Mouse (Mus musculus): ENCODE results near the gene Sema3f. TPM values are rescaled to one million over a fixed set of nuclear protein-coding genes. Genes with fewer than 3 reads are reported as not detected.

The Sema3f gene
- polyA plus RNA-seq, 1 experiment = 14.1 TPM

DNA sequence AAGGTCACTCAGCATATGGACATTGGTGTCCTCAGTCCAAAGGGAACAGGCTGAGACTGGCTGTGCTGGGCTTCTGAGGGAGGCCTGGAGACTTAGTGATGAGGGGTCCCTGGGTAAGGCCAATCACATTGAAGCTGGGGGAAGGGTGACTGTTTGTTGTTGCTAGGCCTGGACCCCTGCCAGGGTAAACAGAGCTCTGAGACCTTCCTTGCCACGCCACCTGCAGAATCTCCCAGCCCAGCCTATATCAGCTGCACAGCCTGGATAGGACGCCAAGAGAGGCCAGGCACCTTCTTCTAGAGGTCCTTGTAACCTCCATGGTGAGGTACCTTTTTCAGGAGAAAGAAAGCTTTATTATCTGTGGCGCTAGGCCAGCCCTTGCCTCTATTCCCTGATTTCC lies 41.4 kb downstream of the Sema3f start:
- no peak for DNase-seq (ENCODE audit: low read depth, low spot score)
- 50% methylated on average over 3 of the region's 3 CpGs for WGBS

DNA sequence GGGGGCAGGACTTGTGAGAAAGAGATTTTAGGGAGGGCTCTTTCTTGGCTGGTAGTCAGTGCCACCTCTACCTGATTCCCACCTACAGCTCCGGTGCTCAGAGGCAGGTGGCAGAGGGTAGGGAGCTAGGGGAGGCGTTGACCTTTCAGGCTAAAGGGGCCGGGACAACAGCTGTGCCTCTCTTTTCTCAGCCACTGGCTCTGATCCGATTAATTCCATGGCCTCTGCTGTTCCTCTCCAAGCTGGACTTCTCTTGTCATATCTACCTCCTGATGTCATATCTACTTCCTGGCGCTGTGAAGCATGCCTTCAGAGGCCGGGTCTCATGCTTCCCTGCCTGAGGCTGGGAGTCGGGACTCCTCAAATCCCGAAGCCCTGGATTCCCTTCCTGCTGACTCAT lies 42.3 kb downstream of the Sema3f start:
- 60% methylated on average over 8 of the region's 8 CpGs for WGBS
- DNase-seq (ENCODE audit: low read depth, low spot score) = no peak

DNA sequence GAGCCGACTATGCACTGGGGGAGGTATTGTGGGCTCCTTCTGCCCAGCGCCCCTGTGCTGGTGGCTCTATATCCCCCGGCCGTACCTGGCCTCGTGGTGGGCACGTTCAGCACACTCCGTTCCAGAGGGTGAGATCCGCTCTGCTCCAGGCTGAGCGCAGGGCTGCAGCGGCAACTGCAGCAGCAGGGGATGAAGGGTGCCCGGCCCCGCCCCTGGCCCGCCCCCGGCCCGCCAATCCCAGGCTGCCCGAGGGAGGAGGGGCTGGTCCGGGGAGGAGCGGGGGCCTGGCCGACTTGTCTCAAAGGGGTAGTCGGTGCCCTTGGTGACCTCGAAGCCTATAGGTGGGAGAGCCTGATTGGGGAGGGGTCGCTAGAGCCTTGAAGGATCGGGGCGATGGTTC lies 43.1 kb downstream of the Sema3f start:
- WGBS = 3% methylated on average over 24 of the region's 24 CpGs
- no peak for DNase-seq (ENCODE audit: low read depth, low spot score)

DNA sequence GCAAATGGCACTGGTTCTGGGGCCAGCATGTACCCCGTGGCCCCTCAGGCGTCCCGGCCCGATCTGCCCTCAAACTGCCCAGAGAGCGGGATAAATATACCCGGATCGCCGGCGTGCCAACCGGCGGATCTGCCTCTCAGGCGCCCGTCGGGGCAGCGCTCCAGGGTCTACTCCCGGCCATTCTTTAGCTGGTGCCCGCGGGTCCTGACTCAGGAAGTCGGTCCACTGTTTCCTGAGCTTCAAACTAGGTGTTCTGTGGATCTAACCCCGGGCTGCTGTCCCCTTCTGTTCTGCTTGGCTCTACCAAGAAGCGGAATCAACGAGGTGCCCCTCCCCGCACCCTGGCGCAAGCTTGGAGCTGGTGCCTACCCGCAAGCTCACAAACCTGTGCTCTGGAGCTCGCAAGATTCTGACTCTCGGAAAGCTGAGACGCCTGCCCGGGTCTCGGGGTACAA lies 43.5 kb downstream of the Sema3f start:
- WGBS = 2% methylated on average over 30 of the region's 30 CpGs
- no peak for DNase-seq (ENCODE audit: low read depth, low spot score)

DNA sequence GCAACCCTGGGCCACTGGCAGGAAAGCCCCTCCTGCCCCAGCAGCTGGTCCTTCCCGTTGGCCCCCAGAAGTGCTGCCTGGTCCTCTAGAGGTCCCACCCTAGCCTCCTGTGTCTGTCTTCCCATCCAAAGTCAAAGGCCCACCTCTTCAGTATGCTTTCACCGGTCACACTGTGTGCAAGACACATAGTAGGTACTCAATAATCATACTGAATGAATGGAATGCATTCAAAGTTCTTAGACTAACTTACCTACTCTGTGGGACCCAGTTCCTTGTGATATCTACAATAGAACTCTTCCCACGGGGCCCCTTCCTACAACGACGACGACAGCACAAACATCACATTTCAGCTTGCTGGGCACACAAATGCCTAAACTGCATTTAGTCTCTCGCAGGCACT lies 45.0 kb downstream of the Sema3f start:
- 78% methylated on average over 7 of the region's 7 CpGs for WGBS
- DNase-seq (ENCODE audit: low read depth, low spot score) = no peak

DNA sequence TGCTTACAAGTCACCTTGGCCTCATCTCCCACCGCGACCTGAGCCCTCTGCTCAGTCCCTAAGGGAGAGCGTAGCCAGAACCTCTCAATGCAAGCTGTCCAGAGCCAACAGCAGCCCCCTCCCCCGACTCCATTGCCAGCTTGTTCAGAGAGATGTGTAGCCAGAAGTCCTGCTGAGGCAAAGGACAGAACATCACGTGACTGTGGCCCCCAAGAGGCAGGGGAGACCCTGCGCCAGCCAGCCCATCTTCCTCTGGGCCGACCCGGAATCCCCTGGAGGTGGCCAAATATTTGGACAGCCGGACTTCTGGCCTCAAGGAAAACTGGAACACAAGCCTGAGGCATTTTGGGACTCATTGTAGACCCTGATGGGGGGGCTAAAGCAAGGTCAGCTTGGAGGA lies 46.8 kb downstream of the Sema3f start:
- no peak for DNase-seq (ENCODE audit: low read depth, low spot score)
- WGBS = 75% methylated on average over 9 of the region's 9 CpGs

DNA sequence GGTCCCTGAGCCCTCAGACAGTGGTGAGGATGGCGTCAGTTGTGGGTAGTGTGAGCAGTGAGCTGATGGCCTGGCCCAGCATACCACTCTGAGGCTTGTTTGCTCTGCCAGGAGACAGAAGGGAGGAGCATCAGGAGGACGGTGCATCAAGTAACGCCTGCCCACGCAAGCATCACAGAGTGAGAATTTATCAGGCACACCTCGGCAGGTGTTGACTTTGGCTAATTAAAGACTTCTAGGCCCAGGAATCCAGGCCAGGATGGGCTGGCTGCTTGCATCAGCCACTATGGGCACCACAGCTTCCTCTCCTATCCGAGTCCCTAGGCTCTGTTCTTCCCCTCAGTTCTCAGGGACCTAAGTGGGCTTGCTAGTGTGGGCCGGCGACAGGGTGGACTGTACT lies 47.9 kb downstream of the Sema3f start:
- 80% methylated on average over 8 of the region's 8 CpGs for WGBS
- no peak for DNase-seq (ENCODE audit: low read depth, low spot score)

DNA sequence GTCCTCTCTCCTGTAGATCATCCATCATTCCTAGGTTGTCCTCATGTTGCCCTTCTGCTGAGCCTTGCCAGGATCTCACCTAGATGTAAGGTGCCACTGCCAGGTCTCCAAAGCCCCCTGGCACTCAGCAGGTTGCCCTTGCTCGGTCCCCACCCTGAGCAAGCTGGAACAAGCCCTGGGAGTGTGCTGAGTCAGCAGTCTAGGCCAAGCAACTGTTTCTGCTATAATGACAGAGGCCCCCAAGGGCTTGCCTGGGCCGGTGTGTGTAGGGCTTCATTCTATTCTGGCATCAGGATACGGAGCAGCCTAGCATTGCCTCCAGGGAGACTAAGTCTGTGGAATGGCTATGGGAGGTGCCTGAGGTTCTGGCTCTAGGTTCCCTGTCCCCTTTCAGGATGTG lies 49.5 kb downstream of the Sema3f start:
- 66% methylated on average over 3 of the region's 3 CpGs for WGBS
- DNase-seq (ENCODE audit: low read depth, low spot score) = no peak

DNA sequence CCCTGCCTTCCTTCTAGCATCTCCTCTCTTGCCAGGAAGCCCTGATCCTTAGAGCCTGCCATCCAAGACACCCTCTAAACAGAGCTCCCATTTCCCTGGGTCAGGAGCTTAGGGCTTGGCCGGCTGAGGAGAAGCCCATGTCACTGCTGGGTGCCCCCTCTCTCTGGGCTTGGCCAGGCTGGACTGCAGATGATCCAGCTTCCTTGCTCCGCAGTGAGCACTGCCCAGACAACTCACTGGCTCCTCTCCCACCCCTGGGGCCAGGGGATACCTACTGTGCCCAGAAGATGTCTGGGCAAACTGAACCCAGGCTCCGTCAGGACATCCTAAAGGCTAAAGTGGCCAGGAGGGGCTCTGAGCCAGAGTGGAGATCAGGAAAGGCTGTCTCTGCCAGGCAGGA lies 50.3 kb downstream of the Sema3f start:
- no peak for DNase-seq (ENCODE audit: low read depth, low spot score)
- 69% methylated on average over 3 of the region's 3 CpGs for WGBS

DNA sequence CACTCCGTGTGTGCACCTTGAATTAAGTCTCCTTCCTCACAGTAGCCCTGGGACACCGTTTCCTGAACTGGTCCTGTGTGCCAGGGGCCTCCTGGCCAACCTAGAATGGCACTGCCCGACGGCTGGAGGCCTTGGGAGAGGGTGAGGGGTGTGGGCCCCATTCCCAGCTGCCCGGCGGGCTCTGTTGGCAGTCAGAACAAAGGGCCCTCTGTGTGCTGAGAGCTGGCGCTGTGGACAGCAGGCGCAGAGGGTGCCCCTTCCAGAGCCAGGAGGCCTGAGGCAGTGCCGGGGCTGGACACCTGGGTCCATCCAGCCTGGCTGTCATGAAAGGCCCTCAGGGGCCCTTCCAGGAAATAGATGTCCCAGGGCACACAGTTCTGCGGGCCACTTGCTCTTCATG lies 50.7 kb downstream of the Sema3f start:
- no peak for DNase-seq (ENCODE audit: low read depth, low spot score)
- WGBS = 52% methylated on average over 10 of the region's 10 CpGs

DNA sequence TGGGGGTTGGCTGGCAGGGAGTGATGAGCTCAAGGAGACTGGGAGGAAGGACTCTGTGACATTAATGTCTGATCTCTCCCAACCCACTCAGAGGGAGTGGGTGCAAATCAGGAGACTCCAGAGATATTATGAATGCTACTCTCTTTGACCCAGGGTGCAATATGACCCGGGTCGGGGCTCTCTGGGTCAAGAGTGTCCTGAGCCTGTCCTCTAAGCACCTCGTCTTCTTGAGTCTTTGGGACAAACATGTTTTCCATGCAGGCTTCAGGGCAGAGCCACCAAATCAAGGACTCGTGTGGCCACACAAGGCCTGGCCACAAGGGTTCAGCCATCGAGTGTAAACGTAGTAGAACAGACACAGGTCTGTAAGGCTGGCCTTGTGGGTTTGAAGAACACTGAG lies 52.2 kb downstream of the Sema3f start:
- DNase-seq (ENCODE audit: low read depth, low spot score) = no peak
- WGBS = 89% methylated on average over 6 of the region's 6 CpGs

DNA sequence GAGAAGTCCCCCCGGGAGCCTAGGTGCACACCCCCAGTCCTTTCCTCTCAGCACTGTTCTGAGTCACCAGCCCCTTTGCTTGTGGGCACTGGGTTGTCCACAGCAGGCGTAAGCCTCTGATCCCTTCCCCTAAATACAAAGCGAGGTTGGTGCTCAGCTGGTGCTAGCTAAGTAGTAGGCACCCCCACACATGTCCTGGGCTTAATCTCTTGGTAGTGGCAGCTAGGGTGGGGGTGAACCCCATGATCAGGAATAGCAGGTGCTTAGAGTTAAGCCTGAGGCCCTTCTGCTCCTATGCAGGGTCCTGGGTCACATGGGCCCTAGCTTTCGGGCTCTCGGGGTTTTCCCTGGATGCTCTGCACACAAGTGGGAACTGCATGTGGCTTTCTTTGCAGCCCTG lies 53.1 kb downstream of the Sema3f start:
- WGBS = 91% methylated on average over 5 of the region's 5 CpGs
- no peak for DNase-seq (ENCODE audit: low read depth, low spot score)

DNA sequence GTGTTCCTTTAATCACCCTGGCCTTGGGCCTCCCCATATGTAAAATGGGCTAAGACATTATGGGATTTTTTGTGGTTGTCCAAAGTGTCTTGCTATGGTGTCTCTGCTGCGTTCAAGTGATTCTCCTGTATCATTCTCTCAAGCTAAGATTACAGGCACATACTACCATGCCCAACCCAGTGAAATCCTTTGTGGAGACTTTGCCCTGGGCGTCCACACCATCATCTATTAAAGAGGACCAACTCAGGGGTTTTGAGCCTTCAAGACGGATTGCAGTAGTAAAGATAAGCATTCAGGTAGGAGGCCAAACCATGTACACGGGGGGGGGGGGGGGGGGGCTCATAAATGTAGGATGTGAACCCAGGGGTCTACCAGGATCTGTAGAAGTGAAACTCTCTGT lies 55.7 kb downstream of the Sema3f start:
- DNase-seq (ENCODE audit: low read depth, low spot score) = no peak
- 38% methylated on average over 4 of the region's 4 CpGs for WGBS

DNA sequence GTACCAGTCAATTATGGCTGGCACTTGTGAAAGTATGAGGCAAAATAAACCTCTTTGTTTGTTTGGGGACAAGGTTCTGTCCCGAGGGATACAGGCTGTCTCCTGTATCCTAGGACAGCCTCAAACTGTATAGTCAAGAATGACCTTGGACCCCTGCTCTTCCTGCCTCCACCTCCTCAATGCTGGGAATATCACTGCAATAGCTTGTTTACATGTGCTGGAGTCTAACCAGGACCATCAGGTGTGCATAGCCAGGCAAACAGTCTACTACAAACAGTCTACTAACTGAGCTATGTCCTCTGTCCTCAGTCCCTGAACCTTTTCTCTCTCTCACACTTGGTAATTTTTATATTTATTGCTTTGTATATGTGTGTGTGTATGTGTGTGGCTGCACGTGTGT lies 56.8 kb downstream of the Sema3f start:
- no peak for DNase-seq (ENCODE audit: low read depth, low spot score)
- WGBS = 40% methylated on average over 2 of the region's 2 CpGs

DNA sequence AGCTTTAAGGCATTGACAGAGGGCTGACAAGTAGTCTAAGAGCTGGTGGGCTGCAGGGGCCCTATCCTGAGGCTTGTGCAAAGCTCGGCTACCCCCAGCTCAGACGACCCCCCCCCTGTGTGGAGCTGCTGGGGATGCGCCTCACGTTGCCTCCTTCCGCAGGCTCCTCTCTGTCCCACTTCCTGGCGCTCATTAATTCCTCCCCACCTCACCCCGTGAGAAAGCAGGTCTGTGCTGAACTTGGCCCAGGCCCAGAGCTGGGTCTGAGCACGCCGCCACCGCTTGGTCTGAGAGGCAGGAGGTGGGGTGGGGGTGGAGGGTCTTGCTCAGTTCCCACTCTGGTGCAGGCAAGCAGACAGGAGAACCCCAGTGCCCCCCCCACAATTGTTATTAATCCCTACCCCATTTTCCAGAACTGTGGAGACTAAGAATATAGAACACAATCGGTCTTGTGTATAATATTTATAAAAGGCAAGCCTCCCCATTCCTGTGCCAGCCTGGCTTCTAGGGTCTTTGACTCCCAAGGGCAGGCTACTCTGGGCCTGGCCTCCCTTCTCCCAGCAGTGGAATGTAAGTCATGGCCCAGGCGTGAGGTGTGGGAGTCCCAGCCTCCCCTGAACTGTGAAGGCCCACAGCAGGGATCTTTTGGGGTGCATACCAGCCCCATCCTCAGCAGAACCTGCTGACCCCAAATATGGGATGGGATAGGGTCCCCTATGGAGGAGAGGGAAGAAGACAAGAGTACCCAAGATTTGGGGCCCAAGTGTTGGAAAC lies 59.4 kb downstream of the Sema3f start:
- DNase-seq (ENCODE audit: low read depth, low spot score) = no peak

DNA sequence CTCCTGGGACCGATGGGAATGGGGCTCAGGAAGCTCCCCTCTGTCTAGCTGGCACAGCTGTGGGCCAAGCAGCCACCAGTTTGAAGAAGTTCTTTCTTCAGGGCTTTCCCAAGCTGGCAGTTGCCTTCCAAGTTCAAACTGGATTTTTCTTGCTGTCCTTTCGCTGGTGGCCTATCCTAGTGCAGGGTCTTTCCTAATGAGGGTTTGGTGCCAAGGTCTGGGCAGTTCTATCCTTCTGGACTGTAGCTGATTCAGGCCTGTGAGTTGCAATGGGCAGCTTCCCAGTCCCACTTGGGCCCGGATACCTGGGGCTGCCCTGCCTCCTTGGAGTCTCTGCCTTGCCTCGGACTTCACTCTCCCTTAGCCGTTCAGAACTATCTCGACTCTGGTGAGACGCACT lies 60.0 kb downstream of the Sema3f start:
- DNase-seq (ENCODE audit: low read depth, low spot score) = no peak
- 74% methylated on average over 7 of the region's 7 CpGs for WGBS

More for the DNA sequence above, 59.4 kb downstream of the Sema3f start:
- WGBS = 63% methylated on average over 12 of the region's 12 CpGs

DNA sequence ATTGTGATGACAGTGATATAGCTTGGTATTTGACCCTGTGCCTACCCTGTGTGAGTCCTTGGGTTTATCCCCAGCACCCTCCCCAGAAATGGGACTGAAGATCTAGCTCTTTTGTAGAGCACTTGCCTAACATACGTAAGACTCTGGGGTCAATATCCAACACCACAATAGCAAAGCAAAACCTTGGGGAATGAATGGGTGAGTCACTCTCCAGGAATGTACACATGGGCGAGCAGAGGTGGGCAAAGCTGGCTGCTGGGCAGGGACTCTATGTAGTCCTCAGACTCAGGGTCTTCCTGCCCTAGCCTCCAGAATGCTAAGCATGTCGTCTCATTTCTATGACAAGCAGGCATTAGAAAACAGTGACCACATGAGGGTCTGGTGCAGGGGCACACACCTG lies 61.5 kb downstream of the Sema3f start:
- DNase-seq (ENCODE audit: low read depth, low spot score) = no peak
- 45% methylated on average over 3 of the region's 3 CpGs for WGBS

DNA sequence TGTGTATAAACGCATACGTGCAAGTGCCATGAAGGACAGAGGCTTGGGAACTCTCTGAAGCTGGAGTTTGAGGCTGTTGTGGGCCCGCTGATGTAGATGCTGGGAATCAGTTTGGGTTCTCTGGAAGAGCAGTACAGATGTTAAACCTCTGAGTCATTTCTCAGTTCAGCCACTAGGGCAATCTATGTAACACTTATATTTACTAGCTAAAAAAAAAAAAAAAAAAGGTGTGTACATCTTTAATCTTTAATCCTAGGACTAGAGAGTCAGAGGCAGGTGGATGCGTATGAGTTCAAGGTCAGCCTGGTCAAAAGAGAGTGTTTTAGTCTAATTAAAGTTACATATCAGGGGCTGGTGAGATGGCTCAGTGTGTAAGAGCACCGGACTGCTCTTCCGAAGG lies 63.3 kb downstream of the Sema3f start:
- 74% methylated on average over 6 of the region's 6 CpGs for WGBS
- DNase-seq (ENCODE audit: low read depth, low spot score) = no peak

DNA sequence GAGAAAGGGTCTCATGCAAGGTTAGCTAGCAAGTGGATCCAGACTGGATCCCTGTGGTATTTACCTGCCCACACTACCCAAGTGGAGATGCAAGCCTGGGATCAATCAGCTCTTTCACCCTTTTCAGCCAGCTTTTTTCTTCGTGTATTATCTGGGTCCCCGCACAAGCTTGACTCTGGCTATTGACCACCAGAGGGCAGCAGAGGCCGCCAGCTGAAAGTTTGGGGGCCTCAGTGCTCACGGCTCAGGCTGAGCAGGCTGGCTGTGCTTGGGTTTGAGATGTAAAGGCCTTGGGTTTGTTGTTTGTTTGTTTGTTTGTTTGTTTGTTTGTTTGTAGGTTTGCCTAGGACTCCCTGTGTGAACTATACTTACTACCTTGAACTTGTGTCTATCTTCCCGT lies 64.7 kb downstream of the Sema3f start:
- 17% methylated on average over 5 of the region's 5 CpGs for WGBS
- no peak for DNase-seq (ENCODE audit: low read depth, low spot score)

DNA sequence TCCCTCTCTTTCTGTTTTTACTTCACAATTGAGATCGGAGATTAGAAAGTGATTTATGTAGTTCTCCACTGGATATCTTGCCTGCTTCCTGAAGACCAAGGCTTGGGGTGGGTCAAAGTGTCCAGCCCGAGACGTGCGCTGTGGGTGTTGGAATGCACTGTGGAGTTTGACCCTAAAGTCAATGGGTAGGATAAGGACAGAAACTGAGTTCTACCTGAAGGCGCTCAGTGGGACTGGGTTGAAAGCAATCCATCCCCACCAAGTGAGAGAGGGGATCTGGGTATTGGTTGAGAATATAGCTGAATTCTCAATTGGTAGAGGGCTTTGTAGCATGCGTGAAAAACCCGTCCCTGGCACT lies 65.1 kb downstream of the Sema3f start:
- 32% methylated on average over 7 of the region's 7 CpGs for WGBS
- no peak for DNase-seq (ENCODE audit: low read depth, low spot score)

DNA sequence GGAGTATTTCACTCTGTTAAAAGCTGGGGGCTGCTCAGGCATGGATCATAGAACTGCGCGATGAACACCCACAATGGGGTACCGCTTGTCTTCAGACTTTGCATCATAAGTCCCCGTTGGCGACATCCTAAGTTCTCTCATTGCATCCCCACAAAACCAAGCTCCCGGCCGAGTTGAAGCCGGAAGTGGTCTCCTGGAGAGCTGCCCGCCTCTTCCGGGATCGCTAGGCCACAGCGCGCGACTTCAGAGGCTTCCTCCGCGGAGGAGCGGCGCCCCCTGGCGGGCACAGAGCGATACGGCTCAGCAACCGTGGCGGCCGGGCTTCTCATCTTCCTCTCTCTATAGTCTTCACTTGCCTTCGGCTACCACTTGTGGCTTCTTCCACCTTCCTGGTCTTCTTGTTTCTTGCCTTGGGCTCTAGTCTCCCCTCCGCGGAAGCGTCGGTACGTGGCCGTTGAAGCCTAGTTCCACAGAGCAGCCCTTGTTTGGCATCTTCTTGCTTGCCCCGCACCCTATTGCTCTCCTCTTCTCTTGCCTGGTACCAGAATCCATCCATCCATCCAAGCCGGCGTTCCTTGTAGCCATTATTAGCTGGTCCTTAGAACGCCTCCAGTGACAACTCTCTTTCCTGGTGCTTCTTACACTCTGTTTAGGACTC lies 65.7 kb downstream of the Sema3f start:
- WGBS = 2% methylated on average over 35 of the region's 35 CpGs
- DNase-seq (ENCODE audit: low read depth, low spot score) = no peak

Measured in large intestine, adult 2 months (tissue).